Mouse (Mus musculus) left cerebral cortex, adult 11 months (tissue): ENCODE data around the gene Btbd7.

Experiments
- DNase-seq: peaks from one replicate; pipeline ENCODE4 v3.0.0; 2022; ENCODE audit warnings: low spot score

The Btbd7 gene

GRCm38 (mm10) chr12:102878031-102878823 lies at the start of gene Btbd7:
TSS of gene Btbd7 (minus strand) at chr12:102878471.
- peak; percentile 88 for DNase-seq

GRCm38 (mm10) chr12:102916073-102916472 lies 37.8 kb upstream of the Btbd7 start:
- DNase-seq = no peak

DNA sequence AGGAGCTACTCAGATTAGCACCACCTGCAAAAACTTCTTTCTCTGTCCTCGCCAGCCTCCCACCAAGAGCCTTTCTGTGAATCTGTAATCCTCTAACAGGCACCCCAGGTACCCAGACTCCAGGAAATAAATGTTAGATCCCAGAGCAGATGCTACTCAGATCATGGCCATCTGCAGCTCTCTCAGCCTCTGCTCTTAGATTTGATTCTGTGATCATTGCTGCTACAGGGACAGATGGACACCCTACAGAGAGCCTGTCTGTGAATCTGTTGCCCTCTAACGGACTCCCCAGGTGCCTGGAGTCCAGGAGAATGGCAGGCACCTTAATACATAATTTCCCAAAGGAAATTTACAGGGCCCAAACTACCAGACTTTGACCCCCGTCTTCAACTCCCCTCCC lies 29.9 kb upstream of the Btbd7 start:
- no peak for DNase-seq

- no peak for DNase-seq
These were observed 20.8 kb upstream of the Btbd7 start, which contains the start of gene Cox8c for GRCm38 (mm10) chr12:102899091-102899490. TSS of gene Cox8c (plus strand) at chr12:102899316.

- DNase-seq = no peak
These were observed 10.3 kb upstream of the Btbd7 start for GRCm38 (mm10) chr12:102888568-102888967.

DNA sequence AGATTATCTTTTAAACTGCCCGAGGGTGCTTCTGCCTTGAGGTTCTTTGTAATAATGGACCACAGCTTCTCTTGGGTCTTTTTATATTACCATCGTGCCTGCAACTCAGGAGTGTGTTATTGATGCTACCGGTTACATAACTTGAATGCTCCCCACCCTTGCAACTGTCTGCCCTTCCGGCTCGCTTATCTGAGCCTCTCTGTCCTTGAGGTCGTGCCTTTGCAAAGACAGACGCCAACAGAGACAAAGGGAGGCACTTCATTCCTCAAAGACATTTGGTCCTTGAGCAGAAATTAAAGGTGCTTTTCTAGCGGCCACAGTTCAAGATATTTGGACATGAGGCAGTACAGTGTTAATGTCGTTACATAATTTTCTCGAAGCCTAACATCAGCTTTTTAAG lies 9.1 kb upstream of the Btbd7 start:
- DNase-seq = no peak

- peak; percentile 52 for DNase-seq
These were observed 7.5 kb upstream of the Btbd7 start for GRCm38 (mm10) chr12:102885735-102886134.

DNA sequence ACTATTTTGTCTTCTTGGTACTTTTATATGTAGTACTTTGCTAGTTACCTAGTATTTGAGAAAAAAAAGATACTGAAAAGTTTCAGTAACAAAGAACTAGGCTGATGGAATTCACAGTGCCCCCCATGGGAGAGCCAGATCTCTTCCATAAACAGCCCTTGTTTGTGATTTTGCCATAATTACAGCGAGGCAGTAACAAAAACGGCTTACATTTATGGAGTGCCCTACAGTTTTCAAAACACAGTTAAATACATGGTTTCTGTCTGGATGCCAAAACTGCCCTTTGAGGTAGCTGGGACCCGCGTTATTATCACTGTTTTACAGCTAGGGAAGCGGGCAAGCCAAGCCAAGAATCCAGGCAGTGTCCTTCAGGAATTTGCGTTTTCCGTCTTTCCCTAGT lies 630 bp upstream of the Btbd7 start:
- DNase-seq = no peak

GRCm38 (mm10) chr12:102877301-102878030 lies 805 bp downstream of the Btbd7 start:
- DNase-seq = no peak

DNA sequence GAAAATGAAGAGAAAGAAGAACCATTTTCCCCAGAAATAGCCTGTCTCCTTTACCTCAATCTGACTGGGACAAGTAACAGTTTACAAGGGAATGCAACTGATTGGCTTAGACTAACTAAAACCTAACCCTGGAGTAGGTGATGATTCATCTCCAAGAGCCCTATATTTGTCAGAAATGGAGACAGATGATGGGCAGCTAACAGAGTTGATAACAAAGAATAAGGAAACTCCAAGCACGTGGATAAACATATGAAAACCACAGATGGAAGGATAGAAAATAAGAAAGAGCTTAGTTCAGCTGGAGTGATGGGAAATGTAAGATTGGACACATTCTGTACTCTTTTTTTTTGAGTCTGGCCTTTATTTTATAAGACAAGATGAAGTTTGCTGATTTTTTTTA lies 7.7 kb downstream of the Btbd7 start:
- no peak for DNase-seq

DNA sequence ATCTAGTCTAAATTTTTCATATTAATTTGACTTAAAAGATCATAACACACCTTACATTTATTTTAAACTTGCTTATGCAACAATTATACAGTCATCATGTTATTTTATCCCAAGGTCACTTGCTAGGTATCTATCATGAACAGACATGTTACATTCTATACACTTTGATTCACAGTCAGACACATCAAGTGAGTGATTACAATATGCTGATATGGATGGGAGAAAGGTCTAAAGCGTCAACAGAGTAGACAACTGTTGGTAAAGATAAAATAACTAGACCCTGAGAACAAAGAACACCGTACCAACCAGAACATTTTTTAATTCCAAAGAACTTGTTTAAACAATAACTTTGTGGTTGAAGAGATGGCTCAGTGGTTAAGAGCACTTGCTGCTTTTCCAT lies 8.5 kb downstream of the Btbd7 start:
- no peak for DNase-seq

DNA sequence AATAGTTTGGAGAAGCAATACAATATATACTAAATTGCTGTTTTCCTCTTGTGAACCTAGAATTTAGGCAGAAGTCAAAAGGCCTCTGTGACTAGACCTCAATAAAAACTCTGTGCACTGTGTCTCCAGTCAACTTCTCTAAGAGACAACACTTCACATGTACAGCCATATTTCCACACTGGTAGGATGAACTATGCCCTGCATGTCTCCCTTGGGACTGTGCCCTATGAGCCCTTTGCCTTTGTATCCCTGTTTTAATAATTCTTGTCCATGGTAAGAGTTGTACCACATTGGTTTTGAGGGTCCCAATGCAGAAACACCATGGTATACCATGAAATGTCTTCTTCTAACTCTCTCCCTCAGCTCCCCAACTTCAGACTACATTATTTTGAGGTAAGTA lies 17.5 kb downstream of the Btbd7 start:
- no peak for DNase-seq

GRCm38 (mm10) chr12:102838271-102838670 lies 40.0 kb downstream of the Btbd7 start:
- DNase-seq = no peak

DNA sequence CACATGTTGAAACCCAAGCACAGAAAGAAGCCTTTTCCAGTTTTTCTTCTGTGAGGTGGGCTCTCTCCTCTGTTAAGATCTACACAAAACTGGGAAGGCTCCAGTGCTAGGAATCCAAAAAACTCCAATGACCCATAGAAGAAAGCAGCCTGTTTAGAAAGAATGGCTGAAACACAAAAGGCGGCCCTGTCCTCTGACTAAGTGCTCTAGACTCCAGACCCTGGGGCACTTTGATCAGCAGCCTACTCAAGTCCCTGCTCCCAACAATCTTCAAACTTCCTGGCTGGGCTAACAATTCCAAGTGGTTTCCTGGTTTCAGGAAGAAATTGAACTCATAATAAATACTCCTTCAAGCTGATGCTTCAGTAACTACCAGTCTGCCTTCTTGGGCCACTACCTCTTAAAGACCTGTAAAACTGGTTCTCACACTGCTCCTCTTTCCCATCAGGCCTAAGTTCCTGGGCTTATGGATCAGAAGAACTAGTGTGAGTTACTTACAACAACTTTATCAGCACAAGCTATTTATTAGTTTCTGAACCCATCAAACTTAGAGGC lies 45.4 kb downstream of the Btbd7 start:
- no peak for DNase-seq

- no peak for DNase-seq
These were observed 46.4 kb downstream of the Btbd7 start for GRCm38 (mm10) chr12:102831888-102832287.

GRCm38 (mm10) chr12:102827119-102827518 lies 51.2 kb downstream of the Btbd7 start:
- no peak for DNase-seq

- no peak for DNase-seq
These were observed 51.9 kb downstream of the Btbd7 start for GRCm38 (mm10) chr12:102826399-102826798.

DNA sequence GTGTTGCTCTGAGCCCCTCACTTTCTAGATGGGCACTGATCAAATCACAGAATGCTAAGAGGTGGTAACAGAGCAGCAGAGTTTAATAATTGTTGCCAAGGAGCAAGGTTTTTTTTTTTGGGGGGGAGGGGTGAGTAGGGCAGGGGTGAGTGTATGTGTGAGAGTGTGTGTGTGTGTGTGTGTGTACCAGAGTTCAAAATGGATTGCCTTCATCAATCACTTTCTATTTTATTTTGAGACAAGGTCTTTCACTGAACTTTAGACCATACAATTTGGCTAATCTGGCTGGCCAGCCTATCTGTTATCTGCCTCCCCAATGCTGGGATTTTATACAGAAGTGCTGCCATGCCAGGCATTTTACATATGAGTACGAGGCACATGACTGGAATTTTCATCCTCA lies 63.4 kb downstream of the Btbd7 start:
- DNase-seq = no peak

- no peak for DNase-seq
These were observed 78.7 kb downstream of the Btbd7 start for GRCm38 (mm10) chr12:102799528-102799927.

DNA sequence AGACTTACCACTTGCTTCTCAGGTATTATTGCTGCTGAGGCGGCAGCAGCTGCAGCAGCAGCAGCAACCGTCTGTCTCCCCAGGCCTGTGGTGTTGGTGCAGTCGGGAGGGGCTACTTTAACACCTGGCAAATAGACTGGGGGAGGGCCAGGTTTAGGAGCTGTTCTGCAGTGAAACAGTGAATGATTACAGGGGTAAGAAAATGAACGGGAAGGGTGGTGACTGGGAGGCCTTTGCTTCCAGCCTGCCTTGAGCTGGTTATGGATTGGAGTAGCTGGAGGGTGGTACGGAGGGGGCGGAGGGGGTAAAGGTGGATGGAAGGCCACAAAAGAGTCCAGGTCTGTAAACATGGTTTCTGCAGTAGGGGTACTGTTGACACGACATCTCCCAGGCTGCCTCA lies 90.3 kb downstream of the Btbd7 start:
- DNase-seq = no peak

DNA sequence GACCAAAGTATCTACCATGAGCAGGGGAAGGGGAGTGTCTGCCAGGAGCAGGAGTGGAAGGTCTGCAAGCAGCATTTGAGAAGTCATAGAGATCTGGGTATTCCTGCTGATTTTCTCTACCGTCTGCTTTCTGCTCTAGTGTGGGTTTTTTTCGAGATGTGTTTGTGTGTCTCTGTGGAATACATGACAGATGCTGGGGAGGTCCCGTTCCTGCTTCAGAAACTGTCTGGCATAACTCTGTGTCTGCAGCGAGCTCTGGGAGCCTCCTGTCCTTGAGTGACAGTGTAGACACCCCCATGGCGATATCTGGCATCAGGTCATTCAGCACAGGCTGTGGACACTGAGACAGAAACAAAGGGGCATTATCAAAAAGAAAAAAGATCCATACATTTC lies 92.7 kb downstream of the Btbd7 start:
- no peak for DNase-seq

GRCm38 (mm10) chr12:102784899-102785592 lies 93.2 kb downstream of the Btbd7 start:
- DNase-seq = no peak

- DNase-seq = no peak
These were observed 95.4 kb downstream of the Btbd7 start for GRCm38 (mm10) chr12:102782841-102783240.
